Mouse (Mus musculus) CH12.LX (cell line): Measurements from ENCODE around the gene Gjd2. TPM values are rescaled to one million over a fixed set of nuclear protein-coding genes. Genes with fewer than 3 reads are reported as not detected.

ENCODE experiments used
- DNase-seq: peaks from one replicate; pipeline ENCODE4 v3.0.0-alpha.2; 2013; ENCODE audit errors: extremely low read depth
- H3K27ac ChIP-seq: 2 replicates; pipeline ENCODE4 v1.5.1; 2012; ENCODE audit warnings: low read depth, mild to moderate bottlenecking, control low read depth, moderate library complexity; ENCODE audit not compliant: insufficient read depth
- H3K27me3 ChIP-seq: replicated peaks from 2 replicates; pipeline ENCODE3; 2012; ENCODE audit warnings: inconsistent platforms
- H3K36me3 ChIP-seq, 2 experiments: replicated peaks in 1 of 2; 2 replicates each; pipeline versions ENCODE3 to v1.6.1; 2012; ENCODE audit warnings: inconsistent platforms in 1 of 2, low read length in 1 of 2, mild to moderate bottlenecking in 1 of 2, mixed read lengths in 1 of 2, moderate library complexity in 1 of 2; ENCODE audit not compliant: control insufficient read depth in 1 of 2, insufficient read depth in 1 of 2
- H3K4me1 ChIP-seq, 2 experiments: 2 replicates each; pipeline ENCODE4 v1.6.1; 2012; ENCODE audit warnings: inconsistent platforms in 1 of 2, moderate library complexity in 1 of 2; ENCODE audit not compliant: insufficient read depth in 2 of 2, control insufficient read depth in 1 of 2
- H3K4me2 ChIP-seq: 2 replicates; pipeline ENCODE4 v1.6.1; 2012; ENCODE audit warnings: low read depth, mild to moderate bottlenecking, control low read depth; ENCODE audit not compliant: poor library complexity, insufficient read depth, severe bottlenecking
- H3K4me3 ChIP-seq, 3 experiments: fragments of 150-350 bp in 1 of 3; sonication (generic) in 1 of 3; replicated peaks in 1 of 3; 2 replicates each; pipeline versions ENCODE3 to v1.5.1; 2011 to 2012; ENCODE audit warnings: low read depth in 2 of 3, low read length in 2 of 3, mild to moderate bottlenecking in 2 of 3, moderate library complexity in 2 of 3, control low read depth in 1 of 3, improper control_type of control experiment in 1 of 3, inconsistent platforms in 1 of 3, mixed read lengths in 1 of 3; ENCODE audit not compliant: poor library complexity in 1 of 3
- H3K79me2 ChIP-seq: replicated peaks from 2 replicates; pipeline ENCODE4 v1.6.1; 2012; ENCODE audit warnings: mild to moderate bottlenecking, moderate library complexity; ENCODE audit not compliant: control insufficient read depth, poor library complexity, insufficient read depth, severe bottlenecking; ENCODE audit errors: extremely low read depth
- H3K9ac ChIP-seq: 2 replicates; pipeline ENCODE4 v1.6.1; 2012; ENCODE audit warnings: low read depth, mild to moderate bottlenecking, control low read depth, moderate library complexity; ENCODE audit not compliant: insufficient read depth
- H3K9me3 ChIP-seq: replicated peaks from 2 replicates; pipeline ENCODE3; 2012; ENCODE audit warnings: low read length, inconsistent platforms, mixed read lengths
- BHLHE40 ChIP-seq: IDR thresholded peaks from 2 replicates; pipeline ENCODE4 v1.6.1; 2011; ENCODE audit warnings: mild to moderate bottlenecking, low read depth, low read length, improper control_type of control experiment
- CHD1 ChIP-seq: IDR thresholded peaks from 2 replicates; pipeline ENCODE4 v1.6.1; 2012; ENCODE audit warnings: low read depth, low read length, improper control_type of control experiment, inconsistent platforms
- CHD2 ChIP-seq: IDR thresholded peaks from 2 replicates; pipeline ENCODE4 v1.6.1; 2011; ENCODE audit warnings: low read length, improper control_type of control experiment
- CTCF ChIP-seq, 2 experiments: IDR thresholded peaks in 1 of 2; conservative IDR thresholded peaks in 1 of 2; 2 replicates each; pipeline ENCODE4 v1.5.1; 2011 to 2012; ENCODE audit warnings: low read depth in 2 of 2, low read length in 2 of 2, improper control_type of control experiment in 1 of 2, inconsistent platforms in 1 of 2, mild to moderate bottlenecking in 1 of 2, moderate library complexity in 1 of 2
- EP300 ChIP-seq: IDR thresholded peaks from 2 replicates; pipeline ENCODE4 v1.6.1; 2011; ENCODE audit warnings: low read length, improper control_type of control experiment
- GABPA ChIP-seq: IDR thresholded peaks from 2 replicates; pipeline ENCODE4 v1.6.1; 2012; ENCODE audit warnings: low read depth, low read length, improper control_type of control experiment, inconsistent platforms; ENCODE audit not compliant: insufficient replicate concordance
- IRF4 ChIP-seq: IDR thresholded peaks from 2 replicates; pipeline ENCODE4 v1.6.1; 2014; ENCODE audit warnings: low read depth, mild to moderate bottlenecking, inconsistent platforms, low read length, improper control_type of control experiment
- JUND ChIP-seq: conservative IDR thresholded peaks from 2 replicates; pipeline ENCODE4 v1.6.1; 2011; ENCODE audit warnings: low read depth, low read length, improper control_type of control experiment
- MAFK ChIP-seq: IDR thresholded peaks from 2 replicates; pipeline ENCODE4 v1.6.1; 2011; ENCODE audit warnings: low read length, improper control_type of control experiment; ENCODE audit not compliant: insufficient replicate concordance
- MAX ChIP-seq: IDR thresholded peaks from 2 replicates; pipeline ENCODE4 v1.6.1; 2011; ENCODE audit warnings: low read length, improper control_type of control experiment
- MAZ ChIP-seq: IDR thresholded peaks from 2 replicates; pipeline ENCODE4 v1.6.1; 2012; ENCODE audit warnings: low read depth, mild to moderate bottlenecking, inconsistent platforms, low read length, improper control_type of control experiment, moderate library complexity
- MEF2A ChIP-seq: IDR thresholded peaks from 2 replicates; pipeline ENCODE4 v1.6.1; 2014; ENCODE audit warnings: low read depth, mild to moderate bottlenecking, inconsistent platforms, low read length, improper control_type of control experiment, borderline replicate concordance
- MXI1 ChIP-seq: IDR thresholded peaks from 2 replicates; pipeline ENCODE4 v1.6.1; 2011; ENCODE audit warnings: mild to moderate bottlenecking, low read depth, low read length, improper control_type of control experiment
- MYC ChIP-seq: IDR thresholded peaks from 2 replicates; pipeline ENCODE4 v1.6.1; 2011; ENCODE audit warnings: low read depth, mild to moderate bottlenecking, improper control_type of control experiment, low read length
- NRF1 ChIP-seq: IDR thresholded peaks from 2 replicates; pipeline ENCODE4 v1.6.1; 2014; ENCODE audit warnings: low read depth, mild to moderate bottlenecking, inconsistent platforms, low read length, improper control_type of control experiment, moderate library complexity
- POLR2A ChIP-seq: IDR thresholded peaks from 2 replicates; pipeline ENCODE4 v1.6.1; 2011; ENCODE audit warnings: low read depth, mild to moderate bottlenecking, improper control_type of control experiment, low read length
- POLR2AphosphoS2 ChIP-seq: IDR thresholded peaks from 2 replicates; pipeline ENCODE4 v1.6.1; 2011; ENCODE audit warnings: low read depth, low read length, improper control_type of control experiment
- RAD21 ChIP-seq: IDR thresholded peaks from 2 replicates; pipeline ENCODE4 v1.6.1; 2011; ENCODE audit warnings: low read depth, mild to moderate bottlenecking, low read length, improper control_type of control experiment, moderate library complexity
- SIN3A ChIP-seq: IDR thresholded peaks from 2 replicates; pipeline ENCODE4 v1.6.1; 2012; ENCODE audit warnings: low read length, improper control_type of control experiment, inconsistent platforms
- SMC3 ChIP-seq: IDR thresholded peaks from 2 replicates; pipeline ENCODE4 v1.6.1; 2011; ENCODE audit warnings: low read depth, low read length, improper control_type of control experiment
- TBP ChIP-seq: conservative IDR thresholded peaks from 2 replicates; pipeline ENCODE4 v1.6.1; 2011; ENCODE audit warnings: low read depth, low read length, improper control_type of control experiment
- TCF12 ChIP-seq: IDR thresholded peaks from 2 replicates; pipeline ENCODE4 v1.6.1; 2014; ENCODE audit warnings: low read depth, mild to moderate bottlenecking, inconsistent platforms, low read length, improper control_type of control experiment
- USF2 ChIP-seq: conservative IDR thresholded peaks from 2 replicates; pipeline ENCODE4 v1.6.1; 2011; ENCODE audit warnings: low read depth, low read length, improper control_type of control experiment
- ZC3H11A ChIP-seq: IDR thresholded peaks from 2 replicates; pipeline ENCODE4 v1.6.1; 2012; ENCODE audit warnings: low read depth, mild to moderate bottlenecking, inconsistent platforms, low read length, improper control_type of control experiment
- ZMIZ1 ChIP-seq: IDR thresholded peaks from 2 replicates; pipeline ENCODE4 v1.6.1; 2012; ENCODE audit warnings: low read depth, mild to moderate bottlenecking, inconsistent platforms, low read length, improper control_type of control experiment
- ZNF384 ChIP-seq: IDR thresholded peaks from 2 replicates; pipeline ENCODE4 v1.6.1; 2012; ENCODE audit warnings: low read depth, low read length, improper control_type of control experiment, inconsistent platforms
- dilution Hi-C: fragments of 300-500 bp; cut with MboI; formaldehyde crosslinking; loops from 2 replicates; pipeline ENCODE4 v1.14.3; 2020; ENCODE audit warnings: low sequenced_read_pairs; ENCODE audit not compliant: extremely low pct_unique_long_range_greater_than_20kb, extremely low pct_ligation_motif_present
- in situ Hi-C: fragments of 300-500 bp; cut with MboI; formaldehyde crosslinking; loops from 3 replicates; pipeline ENCODE4 v1.14.3; 2019; ENCODE audit warnings: low sequenced_read_pairs, low pct_ligation_motif_present, low pct_unique_long_range_greater_than_20kb, mixed read lengths
- polyA plus RNA-seq: library from polyadenylated mRNA; unstranded; fragments of >175 nt; gene quantifications from 2 replicates; pipeline ENCODE4 v1.2.1, GENCODE M21; 2012; ENCODE audit warnings: low read depth; ENCODE audit not compliant: insufficient read length
- total RNA-seq, 2 experiments: library from RNA; depleted of rRNA; stranded (reverse); fragments of 300-350 nt in 1 of 2; fragments of >200 nt in 1 of 2; gene quantifications; 2 replicates each; pipeline ENCODE4 v1.2.3; 2012 to 2014

The Gjd2 gene
- total and polyA plus RNA-seq, 3 experiments = not detected

DNA sequence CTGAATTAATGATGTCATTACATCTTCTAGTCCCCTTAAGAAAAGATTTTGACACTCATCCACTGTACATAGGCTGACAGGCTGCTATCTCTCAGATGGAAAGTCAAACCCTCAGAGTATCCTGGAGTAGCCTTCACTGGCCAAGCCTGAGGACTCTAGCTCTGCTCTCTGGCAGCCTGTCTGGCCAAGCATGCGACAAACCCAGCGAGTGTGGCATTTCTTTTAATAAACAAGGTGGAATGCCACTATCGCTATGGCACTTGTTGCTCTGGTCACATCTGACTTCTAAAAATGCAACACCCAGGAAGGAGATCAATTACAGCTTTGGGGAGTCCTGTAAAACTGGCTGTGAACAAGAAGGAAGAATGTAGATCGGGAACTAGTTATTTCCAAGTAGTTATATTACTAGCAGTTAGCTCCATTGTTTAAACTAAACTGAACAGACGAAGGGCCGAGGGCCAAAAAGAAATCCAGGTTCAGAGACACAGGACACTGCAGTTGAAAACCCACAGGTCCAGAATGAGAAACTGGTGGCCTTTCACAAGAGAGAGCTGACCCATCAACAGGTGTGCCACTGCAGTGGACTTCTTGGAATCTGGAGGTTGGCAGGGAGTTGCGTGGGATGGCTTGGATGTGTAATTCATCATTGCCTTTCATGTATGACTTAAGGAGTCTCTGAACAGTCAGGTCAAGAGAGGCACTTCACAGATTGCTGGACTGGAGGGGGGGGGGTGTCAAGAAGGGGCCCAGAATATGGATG is 37.9 kb upstream of the Gjd2 start:
- in situ Hi-C loops (loop anchor here (25.0 kb wide), 1 partner anchor 164 kb away; no protein-coding TSS in a partner anchor), dilution Hi-C loops (no loop called here)
- Histone ChIP-seq H3K36me3 (no peaks in the 10 kb centered on the region), H3K4me3 (no peak overlapping the region), H3K79me2 (no peaks in the 10 kb centered on the region), H3K9me3 (no peaks in the 10 kb centered on the region), H3K27me3 (no peaks in the 10 kb centered on the region), H3K4me2 (no peak overlapping the region), H3K4me1 (0 out of 4 replicates have a peak, but pooled peaks cover 0 to 2% of the 10 kb centered on the region in 2 experiments), H3K9ac (no peak overlapping the region), H3K27ac (no peak overlapping the region)
- TF ChIP-seq POLR2AphosphoS2 (no peak), MAZ (no peak), POLR2A (no peak), CTCF (conservative IDR thresholded peaks at IDR 0.05 in 1 of 2, IDR thresholded peaks at IDR 0.05 in 1 of 2; ENCODE audit: low read depth in 2 of 2, low read length in 2 of 2) (no peak), TBP (no peak)
- no peak for DNase-seq

DNA sequence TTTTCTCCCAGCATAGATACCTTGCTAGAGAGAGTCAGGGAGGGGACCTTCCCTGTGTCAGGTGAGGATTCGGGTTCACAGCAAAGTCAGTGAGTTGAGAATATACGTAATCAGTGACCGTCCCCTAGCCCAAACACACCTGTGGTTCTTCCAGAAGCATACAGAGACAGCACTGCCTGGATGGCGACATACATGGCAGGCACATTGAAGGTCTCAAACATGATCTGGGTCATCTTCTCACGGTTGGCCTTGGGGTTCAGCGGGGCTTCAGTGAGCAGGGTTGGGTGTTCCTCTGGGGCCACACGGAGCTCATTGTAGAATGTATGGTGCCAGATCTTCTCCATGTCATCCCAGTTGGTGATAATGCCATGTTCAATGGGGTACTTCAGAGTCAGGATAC is 36.7 kb upstream of the Gjd2 start:
- Histone ChIP-seq H3K9me3 (no peaks in the 10 kb centered on the region), H3K4me2 (no peak overlapping the region), H3K27me3 (no peaks in the 10 kb centered on the region), H3K36me3 (no peaks in the 10 kb centered on the region), H3K4me3 (no peak overlapping the region), H3K27ac (no peak overlapping the region), H3K79me2 (no peaks in the 10 kb centered on the region), H3K9ac (no peak overlapping the region), H3K4me1 (0 out of 4 replicates have a peak, but pooled peaks cover 0 to 2% of the 10 kb centered on the region in 2 experiments)
- in situ Hi-C loops (loop anchor here (25.0 kb wide), 1 partner anchor 163 kb away; no protein-coding TSS in a partner anchor), dilution Hi-C loops (no loop called here)
- TF ChIP-seq MAFK (no peak), IRF4 (no peak), EP300 (no peak), POLR2AphosphoS2 (no peak), ZNF384 (no peak), RAD21 (no peak), BHLHE40 (no peak), ZMIZ1 (no peak)
- no peak for DNase-seq

DNA sequence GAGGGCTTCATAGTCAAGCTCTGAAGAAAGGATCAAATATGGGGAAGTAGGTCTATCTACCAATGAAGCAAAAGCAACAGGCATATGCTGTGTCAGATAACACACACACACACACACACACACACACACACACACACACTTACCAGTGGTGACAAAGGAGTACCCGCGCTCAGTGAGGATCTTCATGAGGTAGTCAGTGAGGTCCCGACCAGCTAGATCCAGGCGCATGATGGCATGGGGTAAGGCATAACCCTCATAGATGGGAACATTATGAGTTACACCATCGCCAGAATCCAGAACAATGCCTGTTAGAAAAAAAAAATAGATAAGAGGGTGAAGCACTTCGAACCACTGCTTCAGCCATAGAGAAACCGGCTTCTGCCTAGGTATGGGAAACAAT is 36.0 kb upstream of the Gjd2 start:
- Histone ChIP-seq H3K27ac (no peak overlapping the region), H3K36me3 (no peaks in the 10 kb centered on the region), H3K79me2 (no peaks in the 10 kb centered on the region), H3K9ac (no peak overlapping the region), H3K27me3 (no peaks in the 10 kb centered on the region), H3K4me1 (0 out of 4 replicates have a peak, but pooled peaks cover 0 to 2% of the 10 kb centered on the region in 2 experiments), H3K4me3 (no peak overlapping the region), H3K9me3 (no peaks in the 10 kb centered on the region), H3K4me2 (no peak overlapping the region)
- no peak for DNase-seq
- in situ Hi-C loops = no loop called here
- dilution Hi-C loops = no loop called here
- no peak for TF ChIP-seq MAX
- TF ChIP-seq CHD2 = no peak
- TF ChIP-seq CHD1 = no peak
- no peak for TF ChIP-seq SMC3
- no peak for TF ChIP-seq NRF1
- TF ChIP-seq MYC = no peak
- no peak for TF ChIP-seq GABPA
- no peak for TF ChIP-seq USF2
- no peak for TF ChIP-seq SIN3A
- no peak for TF ChIP-seq ZC3H11A
- no peak for TF ChIP-seq RAD21
- no peak for TF ChIP-seq BHLHE40
- no peak for TF ChIP-seq JUND
- TF ChIP-seq MEF2A = no peak
- no peak for TF ChIP-seq IRF4
- no peak for TF ChIP-seq MXI1
- no peak for TF ChIP-seq TCF12
